Mouse (Mus musculus) heart, postnatal 0 days (tissue): ENCODE results near the gene Trp63.

Source experiments
- CTCF ChIP-seq: IDR thresholded peaks from 2 replicates; pipeline ENCODE4 v1.5.1; 2016; ENCODE audit warnings: antibody characterized with exemption, control low read depth, low read depth
- EP300 ChIP-seq: IDR thresholded peaks from 2 replicates; pipeline ENCODE4 v1.6.1; 2016; ENCODE audit warnings: antibody characterized with exemption, low read depth

GRCm38 (mm10) chr16:25878116-25878515 lies 194.6 kb downstream of the Trp63 start:
- TF ChIP-seq CTCF (no peak), EP300 (no peak)
